ENCODE assay signal across 20 mouse cellular contexts in genomic region chr8:3251101-3251500, GRCm38 (mm10). TPM values are rescaled to one million over a fixed set of nuclear protein-coding genes. Genes with fewer than 3 reads are reported as not detected.
DNase-seq lines count a peak whose midpoint lies in the region; ATAC-seq and TF ChIP-seq lines count a peak whose summit lies in the region.
"Had no signal": no experiment of that assay in that cellular context is flagged by ENCODE, and none has a peak within 500 bp of the region (broad histone marks: within the 10 kb centered on the region; RNA-seq: fewer than 3 reads in every experiment).

No protein-coding gene starts in this region.

- peak; percentile 39 for DNase-seq in lung, postnatal 25 days (ENCODE audit: low spot score)
- no peak for DNase-seq in lung, adult 2 months
- peak; percentile 31 for DNase-seq in c-Kit-positive CD71-negative TER-119-negative erythroid progenitor cells, embryonic 14.5 days (ENCODE audit: low read depth)
- peak; percentile 49 for DNase-seq in splenic B cell, adult 2 months (ENCODE audit: low read depth, low spot score)
- no peak for DNase-seq in hindbrain, postnatal 0 days (ENCODE audit: low spot score)
- DNase-seq in cerebellum, adult 2 months, result no peak
- DNase-seq: adrenal gland, postnatal 36 days; cerebellum, postnatal 14 days; forebrain, postnatal 0 days; gastrocnemius, postnatal 10 days; heart, postnatal 36 days had no signal

- peaks cover 21% of the 10 kb centered on the region for H3K36me3 ChIP-seq in liver, embryonic 15.5 days (replicated peaks)
- H3K36me3 ChIP-seq in splenic B cell, adult 2 months (ENCODE audit: control insufficient read depth, insufficient read depth, low read length, poor library complexity, severe bottlenecking), result no peaks in the 10 kb centered on the region
- no peaks in the 10 kb centered on the region for H3K36me3 ChIP-seq in hindbrain, postnatal 0 days (ENCODE audit: insufficient read depth, low read length)

- peak overlapping the region; percentile 35; the same call in 1 of the 2 replicates for H3K27ac ChIP-seq in liver, embryonic 15.5 days (replicated peaks)
- H3K27ac ChIP-seq in hindbrain, postnatal 0 days, result no peak overlapping the region
- H3K27ac ChIP-seq in cerebellum, adult 2 months (ENCODE audit: insufficient read depth, low read length), result no peak overlapping the region
- H3K27ac ChIP-seq: embryonic facial prominence, embryonic 10.5 days; limb, embryonic 13.5 days; neural tube, embryonic 13.5 days had no signal

- ATAC-seq in liver, embryonic 15.5 days (ENCODE audit: insufficient read depth), result peak; percentile 37
- ATAC-seq in hindbrain, postnatal 0 days, result no peak
- ATAC-seq: activated CD4-positive, CD25-positive, alpha-beta regulatory T cell, adult 4 months; forebrain, postnatal 0 days had no signal

- WGBS in lung, adult 2 months, result 77% methylated on average over 3 of the region's 3 CpGs
- WGBS in liver, embryonic 15.5 days (ENCODE audit: insufficient replicate concordance), result 61% methylated on average over 3 of the region's 3 CpGs
- WGBS in hindbrain, postnatal 0 days, result 92% methylated on average over 3 of the region's 3 CpGs
- WGBS in cerebellum, adult 2 months, result 93% methylated on average over 3 of the region's 3 CpGs

- H3K9ac ChIP-seq in liver, embryonic 15.5 days, result no peak overlapping the region
- no peak overlapping the region for H3K9ac ChIP-seq in hindbrain, postnatal 0 days (replicated peaks; ENCODE audit: low read length)
- H3K9ac ChIP-seq: forebrain, postnatal 0 days; heart, embryonic 12.5 days; limb, embryonic 13.5 days; neural tube, embryonic 13.5 days had no signal

- TF ChIP-seq POLR2A in lung, adult 2 months (IDR thresholded peaks at IDR 0.05; ENCODE audit: borderline replicate concordance, extremely low read depth, low read depth, low read length), result no peak
- TF ChIP-seq POLR2A in cerebellum, adult 2 months (IDR thresholded peaks at IDR 0.05; ENCODE audit: borderline replicate concordance, insufficient read depth, low read length), result no peak

- no peak overlapping the region for H3K4me3 ChIP-seq in lung, adult 2 months (replicated peaks; ENCODE audit: extremely low read depth, low read depth, low read length)
- no peak overlapping the region for H3K4me3 ChIP-seq in liver, embryonic 15.5 days (replicated peaks)
- no peak overlapping the region for H3K4me3 ChIP-seq in hindbrain, postnatal 0 days (ENCODE audit: low read length)
- no peak overlapping the region for H3K4me3 ChIP-seq in cerebellum, adult 2 months (replicated peaks; ENCODE audit: insufficient read depth, low read depth, low read length)
- H3K4me3 ChIP-seq: embryonic facial prominence, embryonic 10.5 days; erythroblast, embryonic 14.5 days; heart, embryonic 12.5 days; limb, embryonic 13.5 days; megakaryocyte, embryonic 14.5 days; neural tube, embryonic 13.5 days had no signal

- no peak overlapping the region for H3K4me2 ChIP-seq in liver, embryonic 15.5 days
- no peak overlapping the region for H3K4me2 ChIP-seq in hindbrain, postnatal 0 days (ENCODE audit: low read depth, low read length)
- H3K4me2 ChIP-seq: heart, embryonic 12.5 days; limb, embryonic 13.5 days; neural tube, embryonic 13.5 days had no signal

- H3K27me3 ChIP-seq in liver, embryonic 15.5 days, result no peaks in the 10 kb centered on the region
- H3K27me3 ChIP-seq in splenic B cell, adult 2 months (ENCODE audit: control insufficient read depth, insufficient read depth, low read length, poor library complexity, severe bottlenecking), result no peaks in the 10 kb centered on the region
- no peaks in the 10 kb centered on the region for H3K27me3 ChIP-seq in hindbrain, postnatal 0 days (ENCODE audit: insufficient read depth, low read length)
- H3K27me3 ChIP-seq in cerebellum, adult 2 months (ENCODE audit: control insufficient read depth, insufficient read depth, low read length), result no peaks in the 10 kb centered on the region
- H3K27me3 ChIP-seq: CH12.LX; heart, embryonic 12.5 days; limb, embryonic 13.5 days; megakaryocyte, embryonic 14.5 days; neural tube, embryonic 13.5 days had no signal

- peaks cover 18% of the 10 kb centered on the region for H3K4me1 ChIP-seq in lung, adult 2 months (ENCODE audit: control insufficient read depth, insufficient read depth, low read length)
- H3K4me1 ChIP-seq in liver, embryonic 15.5 days (replicated peaks), result peaks cover 36% of the 10 kb centered on the region
- H3K4me1 ChIP-seq in hindbrain, postnatal 0 days (ENCODE audit: insufficient read depth, low read length), result no peaks in the 10 kb centered on the region
- no peaks in the 10 kb centered on the region for H3K4me1 ChIP-seq in cerebellum, adult 2 months (ENCODE audit: control insufficient read depth, insufficient read depth, low read length)
- H3K4me1 ChIP-seq: embryonic facial prominence, embryonic 10.5 days; limb, embryonic 13.5 days had no signal

- H3K9me3 ChIP-seq in liver, embryonic 15.5 days (replicated peaks), result no peaks in the 10 kb centered on the region
- no peaks in the 10 kb centered on the region for H3K9me3 ChIP-seq in hindbrain, postnatal 0 days (ENCODE audit: low read length)
- H3K9me3 ChIP-seq: embryonic facial prominence, embryonic 10.5 days; heart, embryonic 12.5 days; limb, embryonic 13.5 days; megakaryocyte, embryonic 14.5 days; neural tube, embryonic 13.5 days had no signal

- no peak for TF ChIP-seq CTCF in lung, adult 2 months (IDR thresholded peaks at IDR 0.05; ENCODE audit: insufficient read depth, low read length)
- no peak for TF ChIP-seq CTCF in hindbrain, postnatal 0 days (IDR thresholded peaks at IDR 0.05; ENCODE audit: low read depth)
- no peak for TF ChIP-seq CTCF in cerebellum, adult 2 months (IDR thresholded peaks at IDR 0.05; ENCODE audit: borderline replicate concordance, insufficient read depth, low read depth, low read length)

RNA-seq across cellular contexts. Expression of gene Insr, which starts 28.3 kb away (rescaled TPM):
- polyA plus RNA-seq in lung, adult 2 months (2012; rRNA removed), result 17.5 and 24.6 TPM in 2 replicates
- 20.5 and 25.7 TPM in 2 replicates for polyA plus RNA-seq in liver, embryonic 15.5 days (2015; fragmentation: Nextera tagmentation; extraction: Ambion mirVana)
- total RNA-seq in hindbrain, postnatal 0 days (2014; rRNA removed), result 46.9 and 69.9 TPM in 2 replicates
- 31.1 and 34.0 TPM in 2 replicates for polyA plus RNA-seq in hindbrain, postnatal 0 days (2015; fragmentation: Nextera tagmentation; extraction: Ambion mirVana)
- 16.2 and 17.5 TPM in 2 replicates for polyA plus RNA-seq in cerebellum, adult 2 months (2012; rRNA removed)

Comparison
In these comparisons a context has a peak if more than half of its experiments do, and no peak if none do; other contexts are left out.
1. DNase-seq: peak in lung, postnatal 25 days (single experiment), c-Kit-positive CD71-negative TER-119-negative erythroid progenitor cells, embryonic 14.5 days (single experiment) and splenic B cell, adult 2 months (single experiment); none in lung, adult 2 months (single experiment), hindbrain, postnatal 0 days (single experiment) and cerebellum, adult 2 months (0 of 2).